Mouse (Mus musculus): ENCODE measurements around the gene 2010111I01Rik. TPM values are rescaled to one million over a fixed set of nuclear protein-coding genes. Genes with fewer than 3 reads are reported as not detected.
A peak's percentile ranks its signal among the peaks of the same experiment; 100 is the strongest.

Gene 2010111I01Rik
- polyA plus RNA-seq, 1 experiment, result 144 TPM

GRCm38 (mm10) chr13:63302381-63302780, 337.7 kb downstream of the 2010111I01Rik start:
- Histone ChIP-seq H3K4me2 (ENCODE audit: low read depth) (no peak overlapping the region), H3K27me3 (ENCODE audit: control insufficient read depth, insufficient read depth, insufficient read length) (no peaks in the 10 kb centered on the region), H3K4me3 (no peak overlapping the region), H3K36me3 (ENCODE audit: control insufficient read depth, insufficient read depth) (peaks cover 52% of the 10 kb centered on the region), H3ac (ENCODE audit: control insufficient read depth, insufficient read length) (no peak overlapping the region), H3K79me2 (ENCODE audit: control insufficient read depth, insufficient read depth) (peaks cover 7% of the 10 kb centered on the region)
- TF ChIP-seq POLR2AphosphoS2 (IDR thresholded peaks at IDR 0.05; ENCODE audit: insufficient read length, low read depth) (peak; percentile 59), MYOG (IDR thresholded peaks at IDR 0.05; ENCODE audit: control insufficient read depth in 1 of 3, insufficient read depth in 1 of 3, insufficient read length in 2 of 3, low read depth in 2 of 3) (no peak), E2F4 (IDR thresholded peaks at IDR 0.05; ENCODE audit: insufficient read depth) (no peak)

GRCm38 (mm10) chr13:63304124-63304792, 339.6 kb downstream of the 2010111I01Rik start:
- H3K4me2 ChIP-seq (ENCODE audit: low read depth), result no peak overlapping the region

GRCm38 (mm10) chr13:63304799-63305159, 340.1 kb downstream of the 2010111I01Rik start:
- Histone ChIP-seq H3K36me3 (ENCODE audit: control insufficient read depth, insufficient read depth) (peaks cover 32% of the 10 kb centered on the region), H3K4me3 (no peak overlapping the region), H3K79me2 (ENCODE audit: control insufficient read depth, insufficient read depth) (no peaks in the 10 kb centered on the region), H3K27me3 (ENCODE audit: control insufficient read depth, insufficient read depth, insufficient read length) (no peaks in the 10 kb centered on the region), H3ac (ENCODE audit: control insufficient read depth, insufficient read length) (no peak overlapping the region), H3K4me2 (ENCODE audit: low read depth) (no peak overlapping the region)
- TF ChIP-seq CEBPB (IDR thresholded peaks at IDR 0.05; ENCODE audit: insufficient read depth, poor library complexity, severe bottlenecking) (no peak), TCF12 (IDR thresholded peaks at IDR 0.05; ENCODE audit: insufficient read depth, poor library complexity, severe bottlenecking) (no peak), SRF (IDR thresholded peaks at IDR 0.05; ENCODE audit: control insufficient read depth, insufficient read length, low read depth) (no peak), POLR2AphosphoS2 (IDR thresholded peaks at IDR 0.05; ENCODE audit: insufficient read length, low read depth) (peak; percentile 18)

More at GRCm38 (mm10) chr13:63304124-63304792, 339.6 kb downstream of the 2010111I01Rik start:
- H3ac ChIP-seq (ENCODE audit: control insufficient read depth, insufficient read length), result no peak overlapping the region
- no peaks in the 10 kb centered on the region for H3K27me3 ChIP-seq (ENCODE audit: control insufficient read depth, insufficient read depth, insufficient read length)
- no peaks in the 10 kb centered on the region for H3K79me2 ChIP-seq (ENCODE audit: control insufficient read depth, insufficient read depth)
- TF ChIP-seq POLR2AphosphoS2 (IDR thresholded peaks at IDR 0.05; ENCODE audit: insufficient read length, low read depth), result peak; percentile 74
- TF ChIP-seq TCF3 (IDR thresholded peaks at IDR 0.05; ENCODE audit: insufficient read length, low read depth), result no peak
- TF ChIP-seq POLR2A (IDR thresholded peaks at IDR 0.05; ENCODE audit: insufficient read length, low read depth), result peak; percentile 32
- H3K36me3 ChIP-seq (ENCODE audit: control insufficient read depth, insufficient read depth), result peaks cover 33% of the 10 kb centered on the region
- no peak overlapping the region for H3K4me3 ChIP-seq

- Histone ChIP-seq H3K36me3 (ENCODE audit: control insufficient read depth, insufficient read depth) (peaks cover 32% of the 10 kb centered on the region), H3K27me3 (ENCODE audit: control insufficient read depth, insufficient read depth, insufficient read length) (no peaks in the 10 kb centered on the region), H3K79me2 (ENCODE audit: control insufficient read depth, insufficient read depth) (no peaks in the 10 kb centered on the region), H3K4me3 (no peak overlapping the region), H3K4me2 (ENCODE audit: low read depth) (no peak overlapping the region), H3ac (ENCODE audit: control insufficient read depth, insufficient read length) (no peak overlapping the region)
- TF ChIP-seq POLR2AphosphoS2 (IDR thresholded peaks at IDR 0.05; ENCODE audit: insufficient read length, low read depth) (peak; percentile 86), USF1 (IDR thresholded peaks at IDR 0.05; ENCODE audit: low read depth) (no peak), TCF3 (IDR thresholded peaks at IDR 0.05; ENCODE audit: insufficient read length, low read depth) (no peak), REST (IDR thresholded peaks at IDR 0.05; ENCODE audit: insufficient read depth, insufficient read length) (no peak), CEBPB (IDR thresholded peaks at IDR 0.05; ENCODE audit: insufficient read depth, poor library complexity, severe bottlenecking) (no peak), E2F4 (IDR thresholded peaks at IDR 0.05; ENCODE audit: insufficient read depth) (no peak), MAX (IDR thresholded peaks at IDR 0.05; ENCODE audit: low read depth) (no peak), MYOG (IDR thresholded peaks at IDR 0.05; ENCODE audit: control insufficient read depth in 1 of 3, insufficient read depth in 1 of 3, insufficient read length in 2 of 3, low read depth in 2 of 3) (no peak), MYOD1 (IDR thresholded peaks at IDR 0.05; ENCODE audit: control insufficient read depth in 1 of 3, insufficient read length in 2 of 3, low read depth in 2 of 3) (no peak), TCF12 (IDR thresholded peaks at IDR 0.05; ENCODE audit: insufficient read depth, poor library complexity, severe bottlenecking) (no peak), SRF (IDR thresholded peaks at IDR 0.05; ENCODE audit: control insufficient read depth, insufficient read length, low read depth) (no peak), POLR2A (IDR thresholded peaks at IDR 0.05; ENCODE audit: insufficient read length, low read depth) (peak; percentile 19)
Observed at GRCm38 (mm10) chr13:63305160-63306011, 340.7 kb downstream of the 2010111I01Rik start.

- Histone ChIP-seq H3K4me3 (no peak overlapping the region), H3K79me2 (ENCODE audit: control insufficient read depth, insufficient read depth) (no peaks in the 10 kb centered on the region), H3ac (ENCODE audit: control insufficient read depth, insufficient read length) (no peak overlapping the region), H3K4me2 (ENCODE audit: low read depth) (no peak overlapping the region), H3K36me3 (ENCODE audit: control insufficient read depth, insufficient read depth) (peaks cover 30% of the 10 kb centered on the region), H3K27me3 (ENCODE audit: control insufficient read depth, insufficient read depth, insufficient read length) (no peaks in the 10 kb centered on the region)
- TF ChIP-seq MAX (IDR thresholded peaks at IDR 0.05; ENCODE audit: low read depth) (no peak), POLR2AphosphoS2 (IDR thresholded peaks at IDR 0.05; ENCODE audit: insufficient read length, low read depth) (peak; percentile 96), REST (IDR thresholded peaks at IDR 0.05; ENCODE audit: insufficient read depth, insufficient read length) (no peak), SRF (IDR thresholded peaks at IDR 0.05; ENCODE audit: control insufficient read depth, insufficient read length, low read depth) (no peak), USF1 (IDR thresholded peaks at IDR 0.05; ENCODE audit: low read depth) (no peak)
Observed at GRCm38 (mm10) chr13:63306768-63307167, 342.1 kb downstream of the 2010111I01Rik start.
